Mouse (Mus musculus) liver, adult 2 months (tissue): ENCODE results near the gene Pgs1.

Experiments used
- CTCF ChIP-seq: fragments of 200-500 bp; IDR thresholded peaks from 2 replicates; pipeline ENCODE4 v1.5.1; 2011; ENCODE audit warnings: low read depth, low read length, control low read depth
- POLR2A ChIP-seq: fragments of 200-500 bp; IDR thresholded peaks from 2 replicates; pipeline ENCODE4 v1.6.1; 2011; ENCODE audit warnings: low read length, control low read depth; ENCODE audit not compliant: insufficient read depth; ENCODE audit errors: extremely low read depth

GRCm38 (mm10) chr11:118034395-118034794 lies 48.3 kb downstream of the Pgs1 start:
- no peak for TF ChIP-seq CTCF
- TF ChIP-seq POLR2A, result no peak
